Mouse (Mus musculus): Measurements from ENCODE around the gene Syk.

DNA sequence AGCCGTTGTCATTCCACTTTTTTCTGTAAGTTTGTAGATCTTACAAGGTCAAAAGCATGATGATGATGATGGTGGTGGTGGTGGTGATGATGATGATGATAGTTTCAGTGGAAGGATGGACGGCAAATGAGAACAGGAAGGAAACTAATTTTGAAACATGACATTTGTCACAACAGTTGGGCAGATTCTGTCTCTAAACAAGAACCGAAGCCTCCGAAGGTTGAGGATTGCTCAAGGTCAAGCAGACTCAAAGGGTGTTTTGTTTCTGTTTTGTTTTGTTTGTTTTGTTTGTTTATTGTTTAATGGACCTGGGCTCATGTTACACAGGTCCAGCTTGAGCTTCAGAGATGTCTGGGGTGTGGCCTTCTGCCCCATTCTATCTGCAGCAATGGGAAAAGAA, 6.1 kb downstream of the Syk start:
- TF ChIP-seq POLR2A (IDR thresholded peaks at IDR 0.05; ENCODE audit: low read depth, low read length) = no peak
- no peak for TF ChIP-seq CTCF (conservative IDR thresholded peaks at IDR 0.05; ENCODE audit: insufficient read depth, insufficient read length, low read depth, low read length)
